Mouse (Mus musculus): ENCODE measurements around the gene Sumf2. TPM values are rescaled to one million over a fixed set of nuclear protein-coding genes. Genes with fewer than 3 reads are reported as not detected.

The Sumf2 gene
- polyA plus RNA-seq, 1 experiment = 58.6 TPM

GRCm38 (mm10) chr5:129895198-129896088, 48.7 kb downstream of the Sumf2 start, which contains the start of gene Zbed5:
TSS of gene Zbed5 (plus strand) at chr5:129895723.
- H3K36me3 ChIP-seq (ENCODE audit: control insufficient read depth, insufficient read depth, low read length, poor library complexity, severe bottlenecking) = no peaks in the 10 kb centered on the region
- TF ChIP-seq POLR2A (IDR thresholded peaks at IDR 0.05; ENCODE audit: insufficient read depth, low read length) (no peak), CTCF (IDR thresholded peaks at IDR 0.05; ENCODE audit: low read depth, low read length) (no peak), EP300 (IDR thresholded peaks at IDR 0.05; ENCODE audit: insufficient read depth, low read depth, low read length) (no peak)
- peak within 1 kb of the TSS; percentile 78 for H3K4me3 ChIP-seq (ENCODE audit: low read depth, low read length)
- no peak within 1 kb of the TSS for H3K27ac ChIP-seq (ENCODE audit: insufficient read depth, low read length)
- H3K9ac ChIP-seq (ENCODE audit: low read depth, poor library complexity, severe bottlenecking) = peak within 1 kb of the TSS; percentile 50
- no peaks in the 10 kb centered on the region for H3K27me3 ChIP-seq (ENCODE audit: control insufficient read depth, insufficient read depth, low read length, poor library complexity, severe bottlenecking)
- peaks cover 1% of the 10 kb centered on the region for H3K4me1 ChIP-seq (ENCODE audit: control insufficient read depth, insufficient read depth, low read length)
- H3K9me3 ChIP-seq (replicated peaks; ENCODE audit: control insufficient read depth, insufficient read depth, low read length, poor library complexity, severe bottlenecking) = no peaks in the 10 kb centered on the region

- Histone ChIP-seq H3K9ac (ENCODE audit: low read depth, poor library complexity, severe bottlenecking) (no peak within 1 kb of the TSS), H3K36me3 (ENCODE audit: control insufficient read depth, insufficient read depth, low read length, poor library complexity, severe bottlenecking) (peaks cover 15% of the 10 kb centered on the region), H3K27me3 (ENCODE audit: control insufficient read depth, insufficient read depth, low read length, poor library complexity, severe bottlenecking) (no peaks in the 10 kb centered on the region), H3K27ac (ENCODE audit: insufficient read depth, low read length) (no peak within 1 kb of the TSS), H3K9me3 (replicated peaks; ENCODE audit: control insufficient read depth, insufficient read depth, low read length, poor library complexity, severe bottlenecking) (no peaks in the 10 kb centered on the region), H3K4me1 (ENCODE audit: control insufficient read depth, insufficient read depth, low read length) (peaks cover 1% of the 10 kb centered on the region), H3K4me3 (ENCODE audit: low read depth, low read length) (no peak within 1 kb of the TSS)
- no peak for TF ChIP-seq EP300 (IDR thresholded peaks at IDR 0.05; ENCODE audit: insufficient read depth, low read depth, low read length)
- TF ChIP-seq CTCF (IDR thresholded peaks at IDR 0.05; ENCODE audit: low read depth, low read length) = no peak
- no peak for TF ChIP-seq POLR2A (IDR thresholded peaks at IDR 0.05; ENCODE audit: insufficient read depth, low read length)
Measured at GRCm38 (mm10) chr5:129898449-129898848, 51.7 kb downstream of the Sumf2 start, which contains the start of gene Phkg1. TSS of gene Phkg1 (minus strand) at chr5:129898549.

GRCm38 (mm10) chr5:129907775-129908174, 61.0 kb downstream of the Sumf2 start:
- Histone ChIP-seq H3K27ac (ENCODE audit: insufficient read depth, low read length) (no peak overlapping the region), H3K9me3 (replicated peaks; ENCODE audit: control insufficient read depth, insufficient read depth, low read length, poor library complexity, severe bottlenecking) (no peaks in the 10 kb centered on the region), H3K36me3 (ENCODE audit: control insufficient read depth, insufficient read depth, low read length, poor library complexity, severe bottlenecking) (peaks cover 3% of the 10 kb centered on the region), H3K9ac (ENCODE audit: low read depth, poor library complexity, severe bottlenecking) (peak overlapping the region; percentile 44), H3K27me3 (ENCODE audit: control insufficient read depth, insufficient read depth, low read length, poor library complexity, severe bottlenecking) (no peaks in the 10 kb centered on the region), H3K4me3 (ENCODE audit: low read depth, low read length) (no peak overlapping the region; the same call in 1 of the 2 replicates), H3K4me1 (ENCODE audit: control insufficient read depth, insufficient read depth, low read length) (no peaks in the 10 kb centered on the region)
- no peak for TF ChIP-seq CTCF (IDR thresholded peaks at IDR 0.05; ENCODE audit: low read depth, low read length)

- H3K36me3 ChIP-seq (ENCODE audit: control insufficient read depth, insufficient read depth, low read length, poor library complexity, severe bottlenecking) = no peaks in the 10 kb centered on the region
- peak; percentile 67 for TF ChIP-seq POLR2A (IDR thresholded peaks at IDR 0.05; ENCODE audit: insufficient read depth, low read length)
- TF ChIP-seq EP300 (IDR thresholded peaks at IDR 0.05; ENCODE audit: insufficient read depth, low read depth, low read length) = no peak
- H3K4me3 ChIP-seq (ENCODE audit: low read depth, low read length) = peak within 1 kb of the TSS; percentile 96
- peak within 1 kb of the TSS; percentile 44 for H3K9ac ChIP-seq (ENCODE audit: low read depth, poor library complexity, severe bottlenecking)
- no peaks in the 10 kb centered on the region for H3K9me3 ChIP-seq (replicated peaks; ENCODE audit: control insufficient read depth, insufficient read depth, low read length, poor library complexity, severe bottlenecking)
- no peaks in the 10 kb centered on the region for H3K27me3 ChIP-seq (ENCODE audit: control insufficient read depth, insufficient read depth, low read length, poor library complexity, severe bottlenecking)
- H3K27ac ChIP-seq (ENCODE audit: insufficient read depth, low read length) = no peak within 1 kb of the TSS
- H3K4me1 ChIP-seq (ENCODE audit: control insufficient read depth, insufficient read depth, low read length) = no peaks in the 10 kb centered on the region
Measured at GRCm38 (mm10) chr5:129908242-129908965, 61.6 kb downstream of the Sumf2 start, which contains the start of gene Nupr1l. TSS of gene Nupr1l (plus strand) at chr5:129908540.

GRCm38 (mm10) chr5:129909147-129909546, 62.4 kb downstream of the Sumf2 start:
- peak overlapping the region; percentile 44 for H3K9ac ChIP-seq (ENCODE audit: low read depth, poor library complexity, severe bottlenecking)
- H3K9me3 ChIP-seq (replicated peaks; ENCODE audit: control insufficient read depth, insufficient read depth, low read length, poor library complexity, severe bottlenecking) = no peaks in the 10 kb centered on the region
- H3K36me3 ChIP-seq (ENCODE audit: control insufficient read depth, insufficient read depth, low read length, poor library complexity, severe bottlenecking) = no peaks in the 10 kb centered on the region
- H3K27ac ChIP-seq (ENCODE audit: insufficient read depth, low read length) = no peak overlapping the region
- no peak for TF ChIP-seq CTCF (IDR thresholded peaks at IDR 0.05; ENCODE audit: low read depth, low read length)
- TF ChIP-seq EP300 (IDR thresholded peaks at IDR 0.05; ENCODE audit: insufficient read depth, low read depth, low read length) = no peak
- no peak for TF ChIP-seq POLR2A (IDR thresholded peaks at IDR 0.05; ENCODE audit: insufficient read depth, low read length)
- H3K4me3 ChIP-seq (ENCODE audit: low read depth, low read length) = peak overlapping the region; percentile 96
- H3K4me1 ChIP-seq (ENCODE audit: control insufficient read depth, insufficient read depth, low read length) = no peaks in the 10 kb centered on the region
- H3K27me3 ChIP-seq (ENCODE audit: control insufficient read depth, insufficient read depth, low read length, poor library complexity, severe bottlenecking) = no peaks in the 10 kb centered on the region
